Mouse (Mus musculus) left cerebral cortex, adult 2 months (tissue): Measurements from ENCODE around the gene Tjp2. TPM values are rescaled to one million over a fixed set of nuclear protein-coding genes. Genes with fewer than 3 reads are reported as not detected.

Source experiments
- DNase-seq, 2 experiments: peaks; one replicate each; pipeline ENCODE4 v3.0.0; 2021 to 2022; ENCODE audit warnings: low spot score in 2 of 2, mixed read lengths in 1 of 2; ENCODE audit errors: extremely low spot score in 1 of 2
- H3K27ac ChIP-seq: fragments of 200-600 bp; 2 replicates; pipeline ENCODE4 v1.8.1; 2022
- H3K4me3 ChIP-seq: fragments of 200-600 bp; 2 replicates; pipeline ENCODE4 v1.8.1; 2022
- CTCF ChIP-seq: fragments of 200-600 bp; IDR thresholded peaks from 2 replicates; pipeline ENCODE4 v1.8.1; 2022; ENCODE audit warnings: antibody characterized with exemption, mild to moderate bottlenecking, moderate library complexity
- intact Hi-C: fragments of 180-260 bp; cut with DNase I; formaldehyde crosslinking; loops from one replicate; pipeline ENCODE4 v1.15.1; 2025
- total RNA-seq, 2 experiments: library from RNA; stranded (reverse); gene quantifications; 2 replicates each; pipeline ENCODE4 v1.2.3; 2021

The Tjp2 gene
- total RNA-seq, 2 experiments from 2014 or later = 16.5 to 19.1 TPM

DNA sequence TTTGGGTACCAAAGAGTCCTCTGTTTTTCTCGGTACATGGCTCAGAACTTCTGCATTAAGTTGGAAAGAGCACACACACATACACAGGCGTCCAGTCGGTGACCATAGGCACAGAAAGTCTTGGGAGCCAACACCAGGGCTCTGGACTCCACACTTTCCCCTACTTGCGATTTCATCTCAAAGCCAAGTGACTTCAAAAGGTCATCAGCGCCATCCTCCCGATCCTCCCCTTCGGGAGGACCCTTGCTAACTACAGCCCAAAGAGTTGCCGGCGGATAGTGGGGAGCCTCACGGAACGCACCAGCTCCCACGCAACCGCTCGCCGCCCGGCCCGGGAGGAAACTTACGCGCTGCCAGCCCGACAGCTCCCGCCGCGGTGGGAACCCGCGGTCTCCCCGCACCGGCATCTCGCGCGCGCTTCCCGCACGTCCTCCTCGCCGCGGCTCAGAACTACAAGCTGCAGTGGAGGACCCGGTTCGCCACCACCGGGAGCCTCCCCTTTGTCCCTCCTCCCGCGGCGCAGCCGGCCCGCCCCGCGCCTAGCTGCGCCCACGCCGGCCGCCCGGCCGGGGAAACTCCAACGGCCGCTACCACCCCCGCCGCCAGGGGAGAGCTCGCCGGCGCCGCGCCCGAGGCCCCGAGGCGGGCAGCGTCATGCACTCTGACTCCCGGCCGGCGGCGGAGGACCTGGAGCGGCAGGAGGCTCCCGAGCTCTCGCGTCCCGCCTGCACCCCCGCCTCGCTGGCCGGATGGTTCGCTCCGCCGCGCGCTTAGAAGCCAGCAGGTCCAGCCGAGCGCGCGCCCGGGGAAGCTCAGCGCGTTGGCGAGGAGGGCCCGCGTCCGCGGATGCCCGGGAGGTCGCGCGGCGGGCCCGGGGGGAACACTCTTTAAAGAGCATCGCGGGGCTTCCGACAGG is 51.0 kb downstream of the Tjp2 start:
- DNase-seq = peak; percentile 89 to 90
- intact Hi-C loops = loop anchor here (2.0 kb wide), 1 partner anchor 51 kb away; the partner anchor contains the start of gene Tjp2
- Histone ChIP-seq H3K4me3 (peak overlapping the region; percentile 76), H3K27ac (peak overlapping the region; percentile 88)
- TF ChIP-seq CTCF = peak; percentile 35

DNA sequence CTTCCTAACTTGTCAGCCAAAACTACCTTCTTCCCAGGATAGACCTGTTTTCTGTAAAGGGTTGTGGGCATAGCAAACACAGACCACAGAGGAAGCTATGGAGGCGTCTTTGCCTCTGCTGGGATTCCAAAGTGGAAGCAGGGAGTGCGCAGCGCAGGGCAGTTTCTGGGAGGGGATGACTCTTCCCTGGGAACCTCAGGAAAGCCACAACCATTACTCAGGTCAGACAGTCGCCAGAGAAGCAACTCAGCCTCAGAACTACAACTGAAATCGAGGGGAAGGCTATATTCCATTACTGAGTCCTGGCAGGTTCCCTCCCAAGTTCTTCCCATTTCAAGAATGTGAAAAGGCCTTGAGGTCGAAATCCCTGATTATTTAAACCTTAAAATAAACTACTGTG is 51.8 kb downstream of the Tjp2 start:
- Histone ChIP-seq H3K27ac (no peak overlapping the region; the same call in 1 of the 2 replicates), H3K4me3 (peak overlapping the region; percentile 76)
- no peak for DNase-seq
- intact Hi-C loops = no loop called here
- TF ChIP-seq CTCF = no peak

- DNase-seq = no peak
- TF ChIP-seq CTCF = no peak
- intact Hi-C loops = no loop called here
- no peak overlapping the region for H3K4me3 ChIP-seq
- H3K27ac ChIP-seq = no peak overlapping the region
Measured at GRCm38 (mm10) chr19:24168531-24168930, 56.3 kb downstream of the Tjp2 start.

GRCm38 (mm10) chr19:24166516-24167091 is 58.2 kb downstream of the Tjp2 start:
- H3K27ac ChIP-seq = peak overlapping the region; percentile 19; the same call in 1 of the 2 replicates
- intact Hi-C loops = no loop called here
- no peak for TF ChIP-seq CTCF
- DNase-seq = no peak
- H3K4me3 ChIP-seq = no peak overlapping the region

GRCm38 (mm10) chr19:24163974-24164373 is 60.9 kb downstream of the Tjp2 start:
- intact Hi-C loops = no loop called here
- DNase-seq = no peak
- no peak for TF ChIP-seq CTCF
- no peak overlapping the region for H3K27ac ChIP-seq
- H3K4me3 ChIP-seq = no peak overlapping the region

DNA sequence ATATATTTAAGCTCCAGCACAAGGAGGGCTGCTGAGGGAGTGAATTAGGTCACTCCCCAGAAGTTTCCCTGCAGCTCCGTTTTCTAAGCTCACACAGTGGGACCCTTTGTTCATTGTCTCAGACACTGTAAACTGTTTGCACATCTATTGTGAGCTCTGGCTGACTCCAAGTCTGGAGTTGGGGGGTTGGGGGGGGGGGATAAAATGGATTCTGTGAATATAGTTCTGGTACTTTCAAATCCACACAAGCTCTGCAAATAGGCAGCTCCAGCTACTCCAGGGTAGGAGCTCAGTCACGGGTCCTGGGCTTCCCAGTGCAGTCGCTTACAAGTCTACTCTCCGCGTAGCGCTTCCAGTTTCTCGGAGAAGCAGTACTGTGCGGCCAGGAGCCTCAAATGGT is 64.4 kb downstream of the Tjp2 start:
- no peak for TF ChIP-seq CTCF
- H3K27ac ChIP-seq = peak overlapping the region; percentile 56; the same call in 1 of the 2 replicates
- no peak overlapping the region; the same call in 1 of the 2 replicates for H3K4me3 ChIP-seq
- no peak for DNase-seq
- intact Hi-C loops = no loop called here

DNA sequence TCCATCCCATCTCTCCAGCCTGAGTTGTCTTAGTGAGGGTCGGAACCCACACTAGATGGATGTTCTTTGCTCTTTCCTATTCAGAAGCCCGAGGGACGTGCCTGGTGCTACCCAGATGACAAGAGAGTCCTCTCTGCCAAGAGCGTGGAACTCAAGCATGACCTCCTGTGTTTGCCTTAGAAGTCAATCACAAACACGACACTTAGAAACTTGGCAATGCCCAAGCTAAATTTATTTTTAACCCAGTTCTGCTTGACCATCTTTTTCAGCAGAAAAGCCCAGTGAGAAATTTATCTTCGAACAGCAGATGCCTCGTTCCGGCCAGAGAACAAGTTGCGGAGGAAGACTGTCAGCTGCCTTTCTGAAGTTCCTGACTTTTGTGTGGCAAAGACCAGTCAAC is 65.1 kb downstream of the Tjp2 start:
- peak overlapping the region; percentile 34; the same call in 1 of the 2 replicates for H3K27ac ChIP-seq
- TF ChIP-seq CTCF = no peak
- H3K4me3 ChIP-seq = no peak overlapping the region
- DNase-seq = no peak
- intact Hi-C loops = no loop called here

- Histone ChIP-seq H3K27ac (no peak overlapping the region), H3K4me3 (no peak overlapping the region)
- TF ChIP-seq CTCF = no peak
- intact Hi-C loops = no loop called here
- DNase-seq = no peak
Measured at GRCm38 (mm10) chr19:24159334-24159733, 65.5 kb downstream of the Tjp2 start.

DNA sequence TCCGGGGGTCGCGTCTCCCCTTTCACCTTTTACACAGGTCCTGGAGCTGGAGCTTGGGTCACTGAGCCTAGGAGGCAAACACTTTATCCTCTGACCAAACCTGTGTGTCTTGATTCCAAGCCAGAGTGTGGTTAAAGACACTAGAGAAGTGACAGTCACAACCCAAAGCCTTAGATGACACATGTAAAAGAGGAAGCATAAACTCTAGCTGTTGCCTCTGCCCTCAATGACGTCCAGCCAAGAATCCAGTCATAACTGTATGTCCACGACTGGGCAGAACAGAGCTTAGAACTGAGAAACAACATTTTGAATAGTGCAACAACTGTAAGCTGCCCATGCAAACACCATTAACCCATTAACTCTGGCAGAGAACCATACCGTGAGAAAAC is 68.8 kb downstream of the Tjp2 start:
- intact Hi-C loops = no loop called here
- DNase-seq = no peak
- Histone ChIP-seq H3K27ac (no peak overlapping the region), H3K4me3 (no peak overlapping the region)
- TF ChIP-seq CTCF = no peak

GRCm38 (mm10) chr19:24155395-24156066 is 69.3 kb downstream of the Tjp2 start:
- intact Hi-C loops = no loop called here
- Histone ChIP-seq H3K27ac (no peak overlapping the region), H3K4me3 (no peak overlapping the region)
- TF ChIP-seq CTCF = no peak
- DNase-seq = no peak

- peak; percentile 83 for TF ChIP-seq CTCF
- no peak overlapping the region for H3K27ac ChIP-seq
- DNase-seq = peak; percentile 35 to 47
- intact Hi-C loops = loop anchor here (2.0 kb wide), 2 partner anchors 71 to 111 kb away; partner anchors contain the start of gene Tjp2
- H3K4me3 ChIP-seq = no peak overlapping the region
Measured at GRCm38 (mm10) chr19:24153266-24154023, 71.4 kb downstream of the Tjp2 start.
